Mouse (Mus musculus): ENCODE measurements around the gene Chpf2.

DNA sequence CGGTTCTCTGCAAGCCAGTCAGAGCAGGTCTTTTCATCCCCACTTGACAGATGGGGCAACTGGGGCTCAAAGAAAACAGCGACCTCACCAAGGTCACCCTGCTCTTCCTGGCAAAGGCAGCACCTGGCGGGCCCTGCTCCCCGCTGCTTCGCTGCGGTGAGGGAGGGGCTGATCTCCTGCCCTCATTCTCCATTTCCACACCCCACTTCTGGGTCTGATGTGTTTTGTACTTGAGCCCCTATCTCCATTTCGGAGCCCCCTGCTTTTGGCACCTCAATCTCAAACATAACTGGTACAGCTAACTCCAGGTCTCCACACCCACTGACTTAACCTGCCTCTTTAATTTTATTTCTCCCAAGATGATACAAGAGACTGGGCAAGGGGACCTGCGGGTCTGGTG lies 12.6 kb downstream of the Chpf2 start:
- TF ChIP-seq POLR2A (IDR thresholded peaks at IDR 0.05; ENCODE audit: control insufficient read depth, low read depth, low read length) (no peak), CTCF (IDR thresholded peaks at IDR 0.05; ENCODE audit: control insufficient read depth, insufficient read depth, insufficient replicate concordance, low read depth, low read length) (no peak)
